Mouse (Mus musculus) intestine, embryonic 14.5 days (tissue): ENCODE measurements around the gene Cpeb1. TPM values are rescaled to one million over a fixed set of nuclear protein-coding genes. Genes with fewer than 3 reads are reported as not detected.
"Not testable (repeated sequence)": the region's sequence is repeated elsewhere in the genome, so short reads cannot be mapped to it uniquely, and the experiment has no call there.

Experiments used
- ATAC-seq: fragments of 200-750 bp; cut with Nextera tagmentation; replicated peaks from 2 replicates; pipeline ENCODE4 v1.8.0; 2017; ENCODE audit warnings: low read depth, moderate number of reproducible peaks, moderate TSS enrichment, moderate library complexity; ENCODE audit not compliant: low FRiP score, low TSS enrichment
- DNase-seq: peaks from one replicate; pipeline ENCODE4 v3.0.0-alpha.2; 2018; ENCODE audit warnings: low spot score
- H3K27ac ChIP-seq: fragments of 300-500 bp; sonication (generic); 2 replicates; pipeline ENCODE4 v1.5.1; 2014; ENCODE audit warnings: low read depth, mild to moderate bottlenecking, control low read depth
- H3K27me3 ChIP-seq: fragments of 300-500 bp; sonication (generic); replicated peaks from 2 replicates; pipeline ENCODE4 v1.6.1; 2014; ENCODE audit warnings: low read length, control low read depth; ENCODE audit not compliant: control insufficient read depth, insufficient read depth
- H3K36me3 ChIP-seq: fragments of 300-500 bp; sonication (generic); 2 replicates; pipeline ENCODE4 v1.6.1; 2014; ENCODE audit warnings: low read length, control low read depth; ENCODE audit not compliant: control insufficient read depth, insufficient read depth
- H3K4me1 ChIP-seq: fragments of 300-500 bp; sonication (generic); replicated peaks from 2 replicates; pipeline ENCODE4 v1.6.1; 2014; ENCODE audit warnings: low read length, control low read depth, mixed read lengths; ENCODE audit not compliant: control insufficient read depth, insufficient read depth
- H3K4me2 ChIP-seq: fragments of 300-500 bp; sonication (generic); 2 replicates; pipeline ENCODE4 v1.6.1; 2014; ENCODE audit warnings: low read length
- H3K4me3 ChIP-seq: fragments of 300-500 bp; sonication (generic); 2 replicates; pipeline ENCODE4 v1.5.1; 2014; ENCODE audit warnings: low read depth, low read length, control low read depth, mixed read lengths
- H3K9ac ChIP-seq: fragments of 300-500 bp; sonication (generic); 2 replicates; pipeline ENCODE4 v1.6.1; 2014; ENCODE audit warnings: mild to moderate bottlenecking, low read length
- H3K9me3 ChIP-seq: fragments of 300-500 bp; sonication (generic); 2 replicates; pipeline ENCODE4 v1.6.1; 2016; ENCODE audit warnings: low read length, control low read depth; ENCODE audit not compliant: control insufficient read depth
- WGBS: fragments of 180-500 bp; shearing (Covaris S2); extraction: QIAGEN DNeasy Blood & Tissue Kit; methylation state at CpG from one replicate; pipeline ENCODE4 v1.1.7; 2014; 5-methylcytosine and 5-hydroxymethylcytosine counted together
- polyA plus RNA-seq: library from polyadenylated mRNA; unstranded; fragments of >200 nt; fragmentation: Nextera tagmentation; extraction: Ambion mirVana; gene quantifications from 2 replicates; pipeline ENCODE4 v1.2.1, GENCODE M21; 2014

The Cpeb1 gene
- polyA plus RNA-seq, 1 experiment from 2014 or later, result 2.0 TPM

DNA sequence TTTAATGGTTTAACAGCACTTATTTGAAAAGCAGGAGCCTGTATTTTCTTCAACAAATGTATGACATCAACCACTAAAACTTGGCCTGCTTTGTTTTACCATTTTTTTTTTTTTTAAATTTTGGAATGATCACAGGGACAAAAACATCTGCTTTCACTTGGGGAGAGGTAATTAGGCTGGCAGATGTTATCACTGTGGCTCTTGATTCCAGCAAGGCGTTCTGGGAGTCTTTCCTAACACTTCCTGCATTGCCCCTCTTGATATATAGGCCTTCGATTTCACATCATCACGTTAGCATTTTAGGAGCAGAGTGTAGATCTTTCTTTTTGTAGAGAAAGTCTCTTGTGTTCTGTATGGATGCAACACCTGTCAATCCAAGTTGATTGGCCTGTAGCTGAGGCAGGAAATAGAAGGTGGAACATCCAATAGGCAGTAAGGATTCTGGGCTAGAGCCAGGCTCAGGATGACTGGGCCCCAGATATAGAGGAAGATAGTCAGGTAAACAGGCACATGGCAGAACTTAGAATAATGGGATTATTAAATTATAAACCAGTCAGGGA, 24.3 kb upstream of the Cpeb1 start:
- Histone ChIP-seq H3K27me3 (peaks cover 22% of the 10 kb centered on the region), H3K4me3 (no peak overlapping the region), H3K27ac (no peak overlapping the region), H3K9me3 (no peaks in the 10 kb centered on the region), H3K36me3 (no peaks in the 10 kb centered on the region), H3K4me2 (no peak overlapping the region), H3K9ac (no peak overlapping the region), H3K4me1 (no peaks in the 10 kb centered on the region; the same call in 1 of the 2 replicates)
- 64% methylated on average over 3 of the region's 3 CpGs for WGBS
- ATAC-seq (no peak), DNase-seq (no peak)

GRCm38 (mm10) chr7:81478261-81478660, 23.0 kb upstream of the Cpeb1 start:
- not testable (repeated sequence) for H3K4me3 ChIP-seq, H3K9me3 ChIP-seq, DNase-seq, ATAC-seq, H3K36me3 ChIP-seq, H3K4me2 ChIP-seq, H3K4me1 ChIP-seq, H3K27ac ChIP-seq, H3K9ac ChIP-seq
- H3K27me3 ChIP-seq, result peaks cover 22% of the 10 kb centered on the region

- DNase-seq (peak; percentile 51), ATAC-seq (no peak)
- Histone ChIP-seq H3K9me3 (no peaks in the 10 kb centered on the region), H3K36me3 (no peaks in the 10 kb centered on the region), H3K4me2 (peak overlapping the region; percentile 15; the same call in 1 of the 2 replicates), H3K4me3 (no peak overlapping the region), H3K9ac (no peak overlapping the region), H3K4me1 (no peaks in the 10 kb centered on the region; the same call in 1 of the 2 replicates), H3K27me3 (peaks cover 22% of the 10 kb centered on the region), H3K27ac (no peak overlapping the region)
- 4% methylated on average over 24 of the region's 24 CpGs for WGBS
Measured at GRCm38 (mm10) chr7:81476833-81477232, 21.6 kb upstream of the Cpeb1 start.

- WGBS, result 75% methylated on average over 3 of the region's 3 CpGs
- Histone ChIP-seq H3K9me3 (no peaks in the 10 kb centered on the region), H3K4me2 (no peak overlapping the region), H3K4me1 (no peaks in the 10 kb centered on the region; the same call in 1 of the 2 replicates), H3K9ac (no peak overlapping the region), H3K27me3 (peaks cover 22% of the 10 kb centered on the region), H3K27ac (no peak overlapping the region), H3K4me3 (no peak overlapping the region), H3K36me3 (no peaks in the 10 kb centered on the region)
- no peak for ATAC-seq
- DNase-seq, result no peak
Measured at GRCm38 (mm10) chr7:81475221-81475620, 20.0 kb upstream of the Cpeb1 start.

DNA sequence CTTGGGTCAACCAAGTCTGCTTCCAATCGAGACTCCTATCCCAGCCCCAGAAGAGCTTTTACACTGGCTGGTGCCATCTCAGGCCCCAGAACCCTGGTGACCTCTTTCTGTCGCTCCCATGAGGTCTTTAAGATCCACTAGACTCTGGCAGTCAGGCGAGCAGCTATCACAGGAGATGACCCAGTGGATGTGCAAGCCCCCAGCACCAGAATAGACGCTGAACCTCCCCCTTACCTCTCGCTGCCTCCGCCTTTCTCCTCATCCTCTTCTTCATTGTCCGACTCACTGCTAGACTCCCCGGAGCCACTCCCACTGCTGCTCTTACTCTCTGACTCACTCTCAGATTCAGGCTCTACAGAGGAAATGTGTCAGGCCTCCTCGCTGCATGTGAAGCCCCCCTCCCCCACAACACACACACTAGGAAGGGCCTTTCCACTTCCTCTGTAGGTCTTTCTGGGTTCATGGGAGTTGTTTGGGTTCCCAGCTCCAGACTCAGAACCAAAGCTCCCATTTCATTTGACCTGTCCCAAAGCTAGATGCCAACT, 9.7 kb upstream of the Cpeb1 start:
- no peak for DNase-seq
- 0 out of 2 replicates have a peak, but pooled peaks cover 10% of the 10 kb centered on the region for H3K27me3 ChIP-seq
- no peak overlapping the region for H3K4me3 ChIP-seq
- H3K4me1 ChIP-seq, result no peaks in the 10 kb centered on the region
- H3K4me2 ChIP-seq, result no peak overlapping the region
- no peaks in the 10 kb centered on the region for H3K9me3 ChIP-seq
- H3K9ac ChIP-seq, result no peak overlapping the region
- no peak overlapping the region for H3K27ac ChIP-seq
- 72% methylated on average over 9 of the region's 9 CpGs for WGBS
- no peak for ATAC-seq
- no peaks in the 10 kb centered on the region for H3K36me3 ChIP-seq

- Histone ChIP-seq H3K27ac (no peak overlapping the region), H3K9ac (no peak overlapping the region), H3K36me3 (no peaks in the 10 kb centered on the region), H3K4me1 (no peaks in the 10 kb centered on the region), H3K4me2 (no peak overlapping the region), H3K9me3 (no peaks in the 10 kb centered on the region), H3K27me3 (0 out of 2 replicates have a peak, but pooled peaks cover 11% of the 10 kb centered on the region), H3K4me3 (no peak overlapping the region)
- ATAC-seq, result no peak
- WGBS, result 2% methylated on average over 4 of the region's 4 CpGs
- peak; percentile 85 for DNase-seq
Measured at GRCm38 (mm10) chr7:81464116-81464515, 8.9 kb upstream of the Cpeb1 start.

DNA sequence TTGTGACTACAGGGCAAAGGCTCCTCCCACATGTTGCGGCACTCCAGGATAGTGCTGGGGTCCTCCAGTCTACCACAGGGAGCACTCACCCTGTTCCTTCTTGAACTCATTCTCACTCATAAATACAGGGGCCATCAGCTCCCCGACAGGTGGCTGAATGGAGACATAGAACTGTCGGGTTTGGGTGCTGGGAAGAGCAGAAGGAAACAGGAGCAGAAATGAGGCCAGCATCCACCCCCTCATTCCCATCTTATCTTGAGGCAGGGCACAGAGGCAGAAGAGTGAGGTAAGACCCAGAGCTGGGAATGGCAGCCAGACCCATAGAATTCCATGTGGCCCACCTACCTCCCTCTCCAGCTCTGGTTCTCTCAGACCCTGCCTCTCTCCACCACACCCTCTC, 7.5 kb upstream of the Cpeb1 start:
- WGBS, result 67% methylated on average over 3 of the region's 3 CpGs
- no peak overlapping the region for H3K27ac ChIP-seq
- no peak overlapping the region for H3K4me2 ChIP-seq
- no peaks in the 10 kb centered on the region for H3K4me1 ChIP-seq
- H3K4me3 ChIP-seq, result no peak overlapping the region
- peaks cover 22% of the 10 kb centered on the region for H3K27me3 ChIP-seq
- no peaks in the 10 kb centered on the region for H3K9me3 ChIP-seq
- no peak for ATAC-seq
- no peak overlapping the region for H3K9ac ChIP-seq
- no peaks in the 10 kb centered on the region for H3K36me3 ChIP-seq
- DNase-seq, result no peak

DNA sequence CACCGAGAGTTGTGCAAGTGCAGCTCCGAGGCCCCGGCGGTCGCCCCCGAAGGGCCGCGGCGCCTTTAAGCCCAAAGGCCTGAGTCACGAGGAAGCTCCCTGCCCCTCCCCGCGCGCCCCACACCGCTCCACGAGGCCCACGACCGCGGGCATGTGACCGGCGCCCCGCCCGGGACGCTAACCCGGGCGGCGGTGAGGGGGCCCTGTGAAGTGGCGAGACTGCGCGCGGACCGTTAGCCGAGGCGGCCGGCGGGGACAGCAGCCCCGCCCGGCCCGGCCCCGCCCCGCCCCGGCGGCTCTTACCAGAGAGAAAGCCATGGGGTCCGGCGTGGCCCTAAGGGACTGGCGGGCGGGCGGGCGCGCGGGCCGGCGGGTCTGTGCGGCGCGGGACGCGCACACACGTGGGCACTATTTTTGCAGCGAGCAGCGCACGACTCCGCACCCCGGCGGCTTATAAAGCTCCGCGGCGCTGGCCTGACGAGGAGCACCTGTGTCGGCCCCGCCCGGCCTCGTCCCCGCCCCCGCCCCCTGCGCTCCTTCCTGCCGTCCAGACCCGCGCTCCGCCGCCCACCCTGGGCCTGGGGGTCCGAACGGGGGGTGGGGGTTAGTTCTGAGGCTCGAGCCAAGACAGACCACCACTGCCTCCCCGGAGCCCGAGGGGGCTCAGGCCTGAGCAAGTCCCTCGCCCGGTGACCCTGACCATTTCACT, 780 bp downstream of the Cpeb1 start:
- Histone ChIP-seq H3K9me3 (no peaks in the 10 kb centered on the region), H3K4me2 (peak overlapping the region; percentile 83), H3K27me3 (peaks cover 86% of the 10 kb centered on the region), H3K4me3 (peak overlapping the region; percentile 46), H3K27ac (no peak overlapping the region), H3K9ac (no peak overlapping the region), H3K4me1 (peaks cover 3% of the 10 kb centered on the region; the same call in 1 of the 2 replicates), H3K36me3 (no peaks in the 10 kb centered on the region)
- DNase-seq, result peak; percentile 63
- WGBS, result 1% methylated on average over 64 of the region's 87 CpGs
- peak; percentile 58 for ATAC-seq
